Mouse (Mus musculus): ENCODE data around the gene Zmiz1.

Gene Zmiz1

DNA sequence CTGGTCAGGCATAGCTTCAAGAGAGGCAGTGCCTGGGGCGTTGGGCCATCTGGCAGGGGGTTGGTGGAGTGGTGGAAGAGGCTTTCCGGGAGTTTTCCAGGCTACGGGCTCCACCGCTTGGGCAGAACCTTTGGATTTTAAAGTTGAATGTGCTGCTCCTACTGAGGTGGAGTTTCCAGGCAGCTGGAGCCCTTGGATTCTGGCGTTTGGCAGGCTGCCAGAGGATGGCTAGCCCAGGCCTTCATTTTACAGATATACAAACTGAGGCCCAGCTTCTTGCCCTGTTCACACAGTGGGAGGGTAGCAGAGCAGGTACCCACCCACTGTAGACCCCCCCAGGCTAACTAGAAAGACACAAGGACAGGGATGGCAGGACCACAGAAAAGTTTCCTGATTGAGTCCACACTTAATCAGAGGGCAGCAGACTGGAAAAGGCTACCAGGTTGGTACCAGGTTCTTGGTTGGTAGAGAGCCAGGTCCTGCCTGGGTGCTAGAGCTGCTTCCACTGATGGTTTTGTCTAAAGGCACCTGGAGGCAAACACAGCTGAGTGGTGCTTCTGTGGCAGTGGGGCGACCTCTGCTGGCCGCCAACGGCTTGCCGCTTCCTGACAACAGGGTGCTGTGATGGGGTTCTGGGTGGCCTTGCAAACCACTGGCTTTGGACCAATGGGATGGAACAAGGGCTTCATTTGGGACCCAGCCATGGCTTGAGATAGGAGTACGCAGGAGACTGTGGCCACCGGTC, 106.5 kb downstream of the Zmiz1 start:
- DNase-seq, result peak; percentile 98

DNA sequence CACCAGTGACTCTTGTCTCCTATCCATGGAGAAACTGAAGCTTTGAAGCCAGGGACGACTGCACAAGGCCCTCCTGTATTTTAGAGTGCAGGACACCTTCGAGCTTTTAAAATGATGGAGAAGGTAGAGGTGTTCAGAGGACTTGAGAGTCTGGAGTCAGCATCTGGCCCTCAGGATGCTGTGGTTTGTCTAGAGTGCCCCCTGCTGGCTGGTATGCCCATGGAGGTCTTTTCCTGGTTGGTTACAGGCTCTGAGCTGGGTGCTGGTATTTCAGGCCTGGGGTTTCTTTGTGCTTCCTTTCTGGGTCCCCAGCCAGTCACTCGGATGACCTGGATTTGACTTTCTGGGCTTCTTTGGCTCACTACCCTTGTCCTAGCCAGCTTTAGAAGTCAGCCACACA, 108.3 kb downstream of the Zmiz1 start:
- peak; percentile 97 for DNase-seq

DNA sequence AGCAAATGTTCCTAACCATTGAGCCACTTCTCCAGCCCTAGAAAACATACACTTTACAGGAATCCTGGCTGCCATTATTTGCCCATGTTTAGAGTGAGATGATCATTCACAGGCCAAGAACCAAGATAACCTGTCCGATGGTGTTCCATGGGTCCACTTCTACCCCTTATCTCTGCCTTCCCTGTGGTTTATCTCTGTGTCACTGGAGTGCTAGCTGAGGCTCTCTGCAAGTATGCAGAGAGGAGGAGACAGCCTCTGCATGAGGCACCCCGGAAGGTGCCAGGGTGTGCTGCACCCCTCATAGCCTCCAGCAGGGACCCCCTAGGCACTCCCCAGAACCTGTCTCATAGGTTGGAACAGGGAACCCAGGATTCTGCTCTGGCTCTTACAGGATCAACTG, 108.9 kb downstream of the Zmiz1 start:
- DNase-seq, result no peak

DNA sequence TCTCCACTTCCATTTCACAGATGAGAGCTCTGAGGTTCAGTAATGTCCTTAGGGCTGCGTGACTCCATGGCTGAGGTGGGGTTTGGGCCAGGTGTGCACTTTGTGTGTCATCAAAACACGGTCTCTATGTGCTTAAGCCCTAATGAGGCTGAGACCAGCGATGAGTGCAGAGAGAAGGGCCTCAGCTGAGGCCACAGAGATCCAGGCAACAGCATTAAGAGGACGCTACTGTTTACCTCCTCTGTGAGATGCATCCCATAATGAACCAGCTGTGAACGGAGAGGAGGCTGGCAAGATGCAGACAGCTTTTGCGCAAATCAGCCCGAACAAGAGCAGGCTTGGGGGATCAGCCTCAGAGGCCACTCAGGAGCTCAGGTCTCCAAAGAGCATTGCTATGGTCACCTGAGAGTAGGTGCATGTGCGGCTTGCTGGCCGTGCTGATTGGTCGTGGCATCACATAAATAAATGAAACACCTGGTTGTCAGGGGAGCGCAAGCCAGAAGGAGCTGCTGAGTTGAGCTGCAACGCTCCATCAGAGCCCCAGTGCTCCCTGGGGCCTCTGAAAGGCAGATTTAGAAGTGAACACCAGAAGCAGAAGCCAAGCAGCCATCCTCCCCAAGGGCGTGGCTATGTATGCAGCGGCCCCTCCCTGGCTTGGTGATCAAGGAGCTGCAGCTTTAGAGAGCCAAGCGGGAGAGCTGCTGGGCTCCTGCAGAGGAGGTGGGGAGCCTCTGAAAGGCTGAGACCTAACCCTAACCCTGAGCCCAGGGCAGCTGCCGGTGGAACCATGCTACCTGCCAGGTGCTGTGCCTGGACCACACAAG, 115.3 kb downstream of the Zmiz1 start:
- DNase-seq, result peak; percentile 88

DNA sequence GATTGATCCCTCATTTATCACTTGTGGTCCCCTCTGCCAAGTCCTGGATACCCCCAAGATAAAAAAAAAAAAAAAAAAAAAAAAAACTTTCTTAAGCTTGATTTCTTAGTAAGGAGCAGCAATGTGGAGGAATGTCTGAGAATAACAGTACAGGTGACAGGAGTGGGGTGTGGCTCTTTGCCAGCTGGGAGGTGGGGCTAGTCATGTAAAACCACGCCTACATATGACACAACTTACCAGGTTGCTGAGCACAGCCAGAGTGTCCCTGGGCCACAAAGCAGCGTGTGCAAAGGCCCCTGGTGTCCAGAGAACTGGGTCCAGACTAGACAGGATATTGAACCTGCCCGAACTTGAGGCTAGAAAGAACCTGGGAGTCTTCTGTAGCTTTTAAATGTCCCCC, 117.7 kb downstream of the Zmiz1 start:
- no peak for DNase-seq

DNA sequence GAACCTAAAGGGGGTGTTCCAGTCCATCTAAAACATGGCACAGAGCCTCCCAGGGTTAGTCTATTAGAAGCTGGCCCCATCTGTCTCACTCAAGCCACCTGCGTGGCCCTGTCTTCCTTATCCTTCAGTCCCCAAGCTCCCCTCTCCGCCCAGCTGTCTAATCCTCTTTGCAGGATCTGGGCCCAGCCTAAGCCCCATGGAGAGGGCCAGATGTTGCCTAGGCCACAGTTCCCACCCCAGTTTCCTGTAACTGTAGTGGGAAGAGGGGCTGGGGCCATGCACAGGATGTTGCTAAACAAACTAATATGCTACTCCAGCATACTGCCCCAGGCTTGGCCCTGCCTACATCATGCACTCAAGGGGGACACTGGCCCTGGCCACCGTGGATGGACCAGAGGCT, 118.4 kb downstream of the Zmiz1 start:
- DNase-seq, result peak; percentile 97

DNA sequence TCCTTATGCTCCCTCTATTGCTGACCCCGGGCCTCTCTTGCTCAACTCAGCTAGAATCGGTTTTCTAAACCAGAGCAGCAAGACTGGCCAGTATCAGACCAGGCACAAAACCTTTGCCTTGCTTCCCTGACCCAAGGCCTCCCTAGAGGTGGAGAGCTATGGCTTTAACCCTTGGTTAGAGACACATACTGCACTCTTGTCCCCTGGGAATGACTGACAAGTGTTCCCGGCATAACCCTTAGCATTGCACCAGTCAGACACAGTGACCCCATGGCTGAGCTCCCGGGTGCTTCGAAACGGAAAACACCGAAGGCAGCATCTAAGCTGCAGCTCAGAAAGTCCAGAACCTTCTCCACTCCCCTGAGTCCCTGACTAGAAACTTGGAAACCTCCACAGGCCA, 120.6 kb downstream of the Zmiz1 start:
- DNase-seq, result peak; percentile 92

DNA sequence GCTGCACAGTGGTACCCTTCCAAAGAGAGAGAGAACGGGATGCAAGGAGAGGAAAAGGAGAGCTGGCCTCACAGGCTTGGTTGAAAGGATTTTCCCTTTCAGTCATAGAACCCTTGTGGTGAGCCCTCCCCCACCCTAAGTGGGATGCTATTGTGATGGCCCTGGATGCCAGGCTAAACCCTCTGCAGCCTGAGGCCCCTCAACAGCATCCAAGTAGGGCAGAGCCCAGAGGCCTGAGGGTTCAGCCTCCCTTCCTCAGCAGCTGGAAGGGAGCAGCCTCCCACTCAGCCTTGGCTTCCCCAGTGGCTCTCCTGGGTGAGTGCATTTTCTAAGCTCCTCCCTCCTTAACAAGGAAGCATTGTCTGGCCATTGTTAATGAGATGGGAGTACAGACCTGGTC, 121.4 kb downstream of the Zmiz1 start:
- DNase-seq, result no peak

DNA sequence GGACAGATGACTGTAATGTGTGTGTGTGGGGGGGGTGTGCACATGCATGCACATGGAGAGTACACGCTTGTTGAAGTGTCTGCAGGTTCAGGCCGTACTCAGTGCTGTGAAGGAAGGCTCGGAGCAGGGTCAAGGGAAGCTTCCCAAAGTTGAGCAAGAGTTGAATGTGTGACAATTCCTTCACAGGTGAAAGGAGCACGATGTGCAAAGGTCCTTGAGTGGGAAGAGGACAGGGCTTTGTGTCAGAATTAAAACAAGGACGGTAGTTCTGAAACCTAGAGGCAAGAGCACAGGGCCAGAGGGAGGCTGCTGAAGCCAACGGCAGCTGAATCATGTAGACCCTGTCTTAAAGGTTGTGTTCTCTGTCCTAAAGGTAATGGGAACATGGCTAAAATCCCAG, 123.6 kb downstream of the Zmiz1 start:
- no peak for DNase-seq

DNA sequence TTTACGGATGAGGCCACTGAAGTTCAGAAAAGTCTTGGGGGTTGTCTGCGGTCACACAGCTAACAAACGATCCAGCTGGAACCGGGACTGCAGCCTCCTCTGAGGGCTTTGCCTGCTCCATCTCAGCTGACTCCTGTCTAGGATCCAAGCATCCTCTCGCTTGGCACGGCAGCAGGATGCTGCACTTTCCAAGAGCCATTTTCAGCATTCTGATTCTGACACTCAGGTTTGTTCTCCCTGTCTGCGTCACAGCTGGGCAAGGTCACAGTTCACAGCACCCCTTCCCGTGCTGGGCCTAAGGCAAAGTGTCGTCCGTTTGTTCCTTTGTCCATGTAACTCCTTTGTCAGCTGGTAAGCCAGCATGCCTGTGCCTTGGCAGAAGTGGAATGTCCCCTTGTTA, 124.9 kb downstream of the Zmiz1 start:
- DNase-seq, result peak; percentile 95

DNA sequence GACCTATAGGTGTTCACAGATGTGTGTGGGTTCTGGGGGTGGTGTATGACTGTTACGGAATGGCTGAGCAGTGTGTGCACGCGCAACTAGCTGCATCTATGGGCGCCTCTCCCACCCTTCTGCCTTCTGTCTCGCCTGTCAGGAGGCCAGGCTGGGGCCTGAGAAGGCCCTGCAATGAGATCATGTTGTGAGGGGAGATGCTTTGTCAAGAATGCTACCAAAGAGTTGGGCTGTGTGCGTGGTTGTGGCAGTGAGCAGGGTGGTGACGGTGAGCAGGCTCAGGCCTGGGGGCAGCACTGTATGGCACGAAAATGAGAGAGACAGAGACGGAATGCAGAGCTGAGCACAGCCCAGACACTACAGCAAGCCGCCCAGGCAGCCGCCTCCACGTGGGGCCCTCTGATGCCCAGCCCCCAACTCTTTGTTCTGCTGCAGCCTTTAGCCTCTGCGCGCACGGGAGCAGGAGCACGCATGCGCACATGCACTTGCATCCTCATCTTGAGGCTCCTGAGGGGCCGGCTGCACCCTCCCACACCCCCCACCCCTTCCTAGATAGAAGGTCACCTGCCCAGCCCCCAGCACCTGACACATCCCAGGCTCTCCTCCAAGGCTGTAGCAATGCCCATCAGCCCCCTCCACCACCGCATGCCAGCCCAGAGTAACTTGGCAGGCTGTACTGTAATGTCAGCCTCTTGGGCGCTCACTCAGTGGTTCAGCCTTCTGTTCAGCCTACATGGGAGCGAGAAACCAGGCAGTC, 126.7 kb downstream of the Zmiz1 start:
- DNase-seq, result peak; percentile 97

DNA sequence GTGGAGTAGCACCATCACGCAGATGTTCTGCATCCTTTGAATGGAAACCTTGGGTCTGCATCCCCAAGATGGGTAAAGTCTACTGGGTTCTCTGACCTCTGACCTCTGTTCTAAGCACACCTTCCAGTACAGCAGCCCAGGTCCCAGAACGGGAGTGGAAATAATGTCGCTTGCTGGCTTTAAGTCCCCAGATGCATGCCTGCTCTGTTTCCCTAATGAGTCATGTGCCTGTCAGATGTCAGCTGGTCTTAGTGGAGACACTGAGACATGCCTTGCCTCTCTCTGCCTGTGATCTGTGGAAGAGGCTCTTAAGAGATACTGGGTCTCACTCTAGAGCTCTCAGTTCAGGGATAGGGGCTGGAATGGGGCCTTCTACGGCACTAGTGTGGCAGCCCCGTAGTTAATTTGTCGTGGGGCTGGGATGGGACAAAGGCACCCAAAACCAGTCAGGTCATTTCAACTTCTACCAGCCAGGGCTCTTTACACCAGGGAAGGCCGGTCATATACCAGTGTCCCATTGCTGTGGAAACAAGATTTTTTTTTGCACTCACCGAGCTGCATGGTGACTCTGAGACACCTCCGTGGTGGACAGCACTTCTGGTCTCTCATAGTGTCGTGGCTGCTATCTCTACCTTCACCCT, 128.0 kb downstream of the Zmiz1 start:
- peak; percentile 96 for DNase-seq

DNA sequence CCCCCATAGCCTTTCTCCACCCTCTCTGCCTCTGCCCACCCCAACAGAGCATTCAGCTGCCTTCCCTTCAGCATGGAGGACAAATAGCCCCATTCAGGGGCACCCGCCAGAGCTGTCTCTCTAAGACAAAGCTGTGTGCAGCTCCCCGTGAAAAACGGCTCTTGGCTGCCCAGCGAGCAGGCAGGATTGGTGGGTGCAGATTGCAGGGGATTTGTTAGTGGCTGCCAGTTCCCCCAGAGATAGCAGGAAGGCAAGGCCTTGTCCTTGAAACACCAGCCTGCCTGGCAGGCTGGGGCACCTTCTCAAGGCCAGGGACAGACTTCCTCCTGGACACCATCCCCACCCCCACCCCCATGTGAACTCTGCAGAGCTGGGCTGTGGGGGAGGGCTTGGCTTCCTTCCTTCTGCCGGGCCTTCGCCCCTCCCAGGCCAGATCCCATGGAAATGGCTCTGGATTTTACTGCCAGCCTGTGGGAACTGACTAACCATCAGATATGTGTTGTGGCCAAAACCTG, 128.6 kb downstream of the Zmiz1 start:
- peak; percentile 98 for DNase-seq

DNA sequence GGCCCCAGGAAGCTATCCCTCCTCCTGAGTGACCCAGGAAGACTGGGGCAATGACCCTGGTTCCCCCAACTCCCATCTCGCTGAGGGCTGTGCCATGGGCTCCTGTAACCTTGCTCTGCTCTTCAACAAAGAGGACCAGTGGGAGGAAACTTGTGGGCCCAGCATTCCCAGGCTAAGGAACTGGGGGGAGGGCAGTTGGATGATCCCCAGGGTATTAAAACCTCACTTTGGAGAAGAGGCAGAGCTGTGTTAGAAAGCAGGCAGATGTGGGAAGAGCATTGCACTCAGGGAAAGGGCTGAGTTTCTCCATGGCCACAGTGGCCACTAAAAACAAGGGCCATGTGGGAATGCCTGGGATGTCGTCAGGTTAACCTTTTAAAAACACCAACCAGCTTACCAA, 129.2 kb downstream of the Zmiz1 start:
- peak; percentile 94 for DNase-seq

DNA sequence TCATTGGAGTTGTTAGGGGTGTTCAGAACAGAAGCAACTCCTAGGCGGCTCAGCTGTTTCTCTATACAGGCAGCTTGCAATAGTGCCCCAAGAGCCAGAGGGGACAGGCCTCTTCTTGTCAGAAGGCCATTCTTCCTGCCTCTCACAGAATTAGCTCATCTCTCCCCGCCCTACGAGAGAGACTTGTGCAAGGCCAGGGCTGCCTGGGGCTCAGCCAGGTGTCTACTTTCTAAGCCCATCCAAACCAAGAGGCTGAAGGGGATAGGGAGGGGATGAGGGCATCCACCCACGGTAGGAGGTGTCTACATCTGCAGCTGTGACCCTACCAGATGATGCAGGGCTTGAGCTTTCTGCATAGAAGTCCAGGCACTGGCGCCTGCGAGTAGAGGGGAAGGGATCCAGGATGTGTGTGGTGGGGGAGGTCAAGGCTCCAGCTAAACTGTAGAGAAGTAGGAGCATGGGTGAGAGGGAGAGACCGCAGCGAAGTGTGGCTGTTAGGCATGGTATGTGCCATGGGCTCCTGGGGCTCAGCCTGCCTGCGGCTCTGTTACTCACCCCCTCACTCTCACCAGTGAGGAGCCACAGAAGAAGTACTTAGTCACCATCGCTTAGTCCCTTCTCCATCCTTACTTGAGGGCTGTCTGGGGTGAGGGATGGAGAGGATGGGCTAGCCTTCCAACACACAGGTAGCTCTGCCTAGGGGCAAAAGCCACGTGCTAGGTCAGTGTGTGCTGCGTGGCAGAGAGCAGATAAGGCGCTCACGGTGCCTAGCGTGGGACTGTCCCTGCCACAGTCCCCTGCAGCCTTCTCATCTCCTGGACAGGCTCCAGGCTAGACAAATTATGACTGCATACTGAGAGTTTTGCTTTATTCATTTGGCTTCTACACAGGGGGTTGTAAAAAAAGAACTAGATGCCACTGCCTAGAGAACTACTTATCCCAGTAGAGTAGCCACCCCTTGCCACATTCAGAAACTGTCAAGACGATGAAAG, 130.3 kb downstream of the Zmiz1 start:
- DNase-seq, result peak; percentile 96

DNA sequence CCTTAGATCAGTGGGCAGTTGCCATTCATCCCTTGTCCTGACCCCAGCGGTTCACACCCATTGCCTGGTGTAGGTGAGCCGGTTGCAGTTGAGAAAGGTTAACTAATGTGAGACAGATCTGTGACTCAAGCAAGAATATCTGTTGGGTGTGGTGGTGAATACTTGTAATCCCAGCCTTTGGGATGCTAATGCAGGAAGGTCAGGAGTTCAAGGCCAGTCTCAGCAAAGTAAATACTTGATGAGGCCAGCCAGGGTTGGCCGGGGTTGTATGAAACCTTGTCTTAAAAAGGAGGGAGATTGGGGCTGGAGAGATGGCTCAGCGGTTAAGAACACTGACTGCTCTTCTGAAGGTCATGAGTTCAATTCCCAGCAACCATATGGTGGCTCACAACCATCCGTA, 132.0 kb downstream of the Zmiz1 start:
- DNase-seq, result no peak

DNA sequence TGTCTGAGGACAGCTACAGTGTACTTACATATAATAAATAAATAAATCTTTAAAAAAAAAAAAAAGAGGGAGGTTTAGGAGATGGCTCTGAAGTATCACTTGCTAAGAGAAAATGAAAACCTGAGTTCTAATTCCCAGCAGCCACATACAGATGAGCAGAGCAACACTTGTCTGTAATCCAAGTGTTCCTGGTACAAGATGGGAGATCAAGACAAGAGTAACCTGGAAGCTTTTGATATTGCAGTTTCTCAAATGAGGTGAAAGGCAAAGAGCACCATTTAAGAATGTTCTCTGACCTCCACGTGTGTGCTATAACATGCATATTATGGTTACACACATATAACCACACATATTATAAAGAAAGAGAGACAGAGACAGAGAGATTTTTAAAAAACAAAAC, 132.4 kb downstream of the Zmiz1 start:
- no peak for DNase-seq

DNA sequence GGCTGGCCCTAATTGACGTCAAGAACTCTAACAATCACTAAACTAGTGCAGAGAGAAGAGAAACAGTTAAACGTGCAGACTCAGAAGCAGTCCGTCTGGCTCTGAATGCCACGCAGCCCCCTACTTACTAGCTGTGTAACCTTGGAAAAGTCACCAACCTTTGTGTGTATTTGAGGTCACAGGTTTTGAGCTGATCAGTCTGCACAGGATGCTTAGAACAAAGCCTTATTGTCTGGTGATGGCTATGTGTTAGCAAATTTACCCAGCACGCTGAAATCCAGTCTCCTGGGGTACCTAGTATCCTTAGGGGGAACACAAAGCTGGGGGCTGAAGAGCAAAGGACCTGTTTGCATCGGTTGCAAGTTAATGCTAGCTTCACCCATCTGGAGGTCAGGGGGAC, 133.5 kb downstream of the Zmiz1 start:
- DNase-seq, result no peak

DNA sequence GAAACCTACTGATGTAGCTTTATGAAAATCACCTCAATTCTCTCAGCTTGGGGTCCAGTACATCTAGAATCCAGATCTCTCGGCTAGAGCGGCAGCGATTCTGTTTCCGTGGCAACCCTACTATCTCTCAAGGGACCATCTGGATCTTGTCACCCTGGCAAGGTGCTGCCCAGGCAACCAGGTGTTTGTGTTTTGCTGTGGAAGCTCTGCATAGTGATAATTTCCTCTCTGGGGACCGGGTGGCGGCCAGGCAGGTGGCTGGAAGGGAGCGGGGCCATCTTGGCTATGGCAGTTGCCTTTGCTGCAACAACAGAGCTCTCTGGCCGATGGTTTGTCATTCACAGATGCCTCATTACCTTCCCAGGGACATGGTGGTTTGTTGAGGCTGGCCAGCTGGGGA, 134.9 kb downstream of the Zmiz1 start:
- DNase-seq, result peak; percentile 92

DNA sequence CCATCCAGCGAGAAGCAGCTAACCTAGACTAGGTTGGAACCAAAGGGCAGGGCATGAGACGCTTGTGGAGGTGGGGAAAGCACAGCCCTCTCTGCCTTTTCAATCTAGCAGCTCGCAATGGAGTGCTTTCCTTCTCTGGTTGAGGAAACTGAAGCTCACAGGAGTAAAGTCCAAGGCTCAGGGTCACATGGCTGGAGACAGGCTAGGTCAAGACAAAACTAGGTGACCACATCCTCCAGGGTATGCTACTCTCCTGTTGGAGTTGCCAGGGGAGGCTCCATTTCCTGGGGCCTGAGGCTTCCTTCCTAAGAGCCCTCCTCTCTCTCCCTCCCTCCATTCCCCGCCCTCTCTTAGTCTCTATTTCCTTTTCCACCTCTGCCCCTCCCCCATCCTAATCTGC, 135.6 kb downstream of the Zmiz1 start:
- no peak for DNase-seq

DNA sequence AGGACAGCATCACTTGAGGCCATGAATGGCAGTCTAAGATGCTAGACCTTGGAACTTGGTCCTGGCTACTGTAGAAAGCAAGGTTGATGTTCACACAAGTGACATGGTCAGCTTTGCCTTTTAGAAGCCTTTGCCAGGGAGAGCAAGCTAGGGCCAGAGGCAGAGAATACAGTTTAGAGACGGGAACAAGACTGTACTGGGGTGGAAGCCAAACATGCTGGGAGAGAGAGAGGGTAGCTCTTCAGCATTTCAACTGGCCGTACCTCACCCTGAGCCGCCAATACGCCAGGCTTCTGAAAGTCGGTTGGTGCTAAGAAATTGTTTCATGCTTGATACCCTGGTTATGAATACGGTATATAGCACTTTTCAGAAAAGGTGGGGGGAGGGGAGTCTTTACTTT, 140.0 kb downstream of the Zmiz1 start:
- DNase-seq, result no peak

DNA sequence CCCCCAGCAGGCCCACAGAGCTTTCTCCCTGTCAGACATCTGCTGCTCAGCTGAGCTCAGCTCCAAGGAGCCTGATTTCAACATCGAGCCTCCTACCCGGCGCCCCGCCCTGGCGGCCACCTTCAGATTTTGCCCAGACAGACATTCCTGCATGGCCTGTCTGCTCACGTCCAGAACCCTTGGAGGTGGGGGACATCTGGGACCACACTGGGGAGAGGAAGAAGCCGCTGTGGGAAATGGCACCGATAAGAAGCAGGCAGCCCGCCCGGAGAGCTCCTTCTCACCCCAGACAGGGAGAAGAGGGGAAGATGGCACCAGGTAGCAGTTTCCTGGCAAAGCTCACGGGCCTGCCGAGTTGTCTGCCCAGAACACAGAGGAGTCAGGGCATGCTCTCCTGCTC, 140.9 kb downstream of the Zmiz1 start:
- peak; percentile 93 for DNase-seq
